Mouse (Mus musculus): ENCODE measurements at regions not wholly inside any gene's neighbourhood (a gene's known extent, or its start where the extent isn't known, plus 50 kb on each side); places are given as distances from the start of the nearest gene placed in this dataset.

DNA sequence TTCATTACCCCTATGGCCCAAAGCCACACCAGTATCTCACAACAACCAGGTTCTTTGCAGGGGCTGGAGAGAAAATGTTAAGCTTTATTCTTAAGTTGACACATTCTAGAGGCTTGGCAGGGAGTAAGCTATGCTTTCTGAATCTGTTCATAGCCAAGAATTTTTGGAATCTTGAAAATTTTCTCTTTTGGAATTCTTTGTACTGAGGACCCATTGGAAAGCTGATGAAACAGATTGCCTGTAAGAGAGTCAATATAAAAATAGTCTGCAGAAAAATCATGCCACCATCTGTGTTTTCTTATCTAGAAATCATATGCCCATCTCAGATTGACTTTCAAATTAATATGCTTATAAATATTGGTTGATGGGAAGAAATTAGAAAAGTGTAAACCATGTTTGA, 164.1 kb downstream of the Adcyap1 start:
- TF ChIP-seq CTCF (IDR thresholded peaks at IDR 0.05; ENCODE audit: borderline replicate concordance, extremely low read depth, insufficient read depth, insufficient read length) (no peak), POLR2A (IDR thresholded peaks at IDR 0.05; ENCODE audit: borderline replicate concordance, extremely low read depth, insufficient read depth, insufficient read length, poor library complexity, severe bottlenecking) (no peak)

Data from brain, embryonic 14.5 days (tissue).